Mouse (Mus musculus) hindbrain, embryonic 15.5 days (tissue): ENCODE results near the gene Myrf. TPM values are rescaled to one million over a fixed set of nuclear protein-coding genes. Genes with fewer than 3 reads are reported as not detected.
A peak's percentile ranks its signal among the peaks of the same experiment; 100 is the strongest.

ENCODE experiments used
- ATAC-seq: fragments of 200-750 bp; cut with Nextera tagmentation; 2 replicates; pipeline ENCODE4 v1.8.0; 2017; ENCODE audit warnings: low read depth, moderate number of reproducible peaks, moderate TSS enrichment; ENCODE audit not compliant: low FRiP score
- H3K27ac ChIP-seq: fragments of 300-500 bp; sonication (generic); replicated peaks from 2 replicates; pipeline ENCODE4 v1.5.1; 2015; ENCODE audit warnings: mild to moderate bottlenecking, inconsistent platforms
- H3K27me3 ChIP-seq: fragments of 300-500 bp; sonication (generic); 2 replicates; pipeline ENCODE4 v1.6.1; 2015; ENCODE audit warnings: control low read depth, inconsistent platforms
- H3K36me3 ChIP-seq: fragments of 300-500 bp; sonication (generic); 2 replicates; pipeline ENCODE4 v1.6.1; 2015; ENCODE audit warnings: control low read depth, inconsistent platforms
- H3K4me1 ChIP-seq: fragments of 300-500 bp; sonication (generic); replicated peaks from 2 replicates; pipeline ENCODE4 v1.6.1; 2015; ENCODE audit warnings: control low read depth, inconsistent platforms
- H3K4me2 ChIP-seq: fragments of 300-500 bp; sonication (generic); 2 replicates; pipeline ENCODE4 v1.6.1; 2015; ENCODE audit warnings: moderate library complexity, mild to moderate bottlenecking, inconsistent platforms
- H3K4me3 ChIP-seq: fragments of 300-500 bp; sonication (generic); 2 replicates; pipeline ENCODE4 v1.5.1; 2015; ENCODE audit warnings: mild to moderate bottlenecking, inconsistent platforms
- H3K9ac ChIP-seq: fragments of 300-500 bp; sonication (generic); 2 replicates; pipeline ENCODE4 v1.6.1; 2015; ENCODE audit warnings: inconsistent platforms
- H3K9me3 ChIP-seq: fragments of 300-500 bp; sonication (generic); 2 replicates; pipeline ENCODE4 v1.6.1; 2016; ENCODE audit warnings: control low read depth, inconsistent platforms
- WGBS: fragments of 180-500 bp; shearing (Covaris S2); methylation state at CpG from one replicate; pipeline ENCODE4 v1.1.7; 2015; 5-methylcytosine and 5-hydroxymethylcytosine counted together
- polyA plus RNA-seq: library from polyadenylated mRNA; unstranded; fragments of >200 nt; fragmentation: Nextera tagmentation; extraction: Ambion mirVana; gene quantifications from 2 replicates; pipeline ENCODE4 v1.2.1, GENCODE M21; 2015

The Myrf gene
- polyA plus RNA-seq, 1 experiment from 2014 or later: 0.92 TPM

- H3K27me3 ChIP-seq: no peaks in the 10 kb centered on the region
- H3K4me2 ChIP-seq: no peak overlapping the region
- no peak overlapping the region for H3K9ac ChIP-seq
- 79% methylated on average over 4 of the region's 4 CpGs for WGBS
- ATAC-seq: no peak
- H3K36me3 ChIP-seq: no peaks in the 10 kb centered on the region
- no peak overlapping the region for H3K27ac ChIP-seq
- no peak overlapping the region for H3K4me3 ChIP-seq
- no peaks in the 10 kb centered on the region for H3K9me3 ChIP-seq
- H3K4me1 ChIP-seq: peaks cover 3% of the 10 kb centered on the region; the same call in 1 of the 2 replicates
These were observed 17.0 kb downstream of the Myrf start for GRCm38 (mm10) chr19:10223561-10223960.

- no peaks in the 10 kb centered on the region for H3K27me3 ChIP-seq
- no peaks in the 10 kb centered on the region for H3K36me3 ChIP-seq
- no peak for ATAC-seq
- H3K9me3 ChIP-seq: no peaks in the 10 kb centered on the region
- no peak overlapping the region for H3K27ac ChIP-seq
- no peak overlapping the region for H3K4me2 ChIP-seq
- H3K4me3 ChIP-seq: no peak overlapping the region
- WGBS: 50% methylated on average over 8 of the region's 8 CpGs
- no peak overlapping the region for H3K9ac ChIP-seq
- H3K4me1 ChIP-seq: peaks cover 3% of the 10 kb centered on the region; the same call in 1 of the 2 replicates
These were observed 17.9 kb downstream of the Myrf start for GRCm38 (mm10) chr19:10222656-10223055.

- 63% methylated on average over 4 of the region's 4 CpGs for WGBS
- H3K4me2 ChIP-seq: no peak overlapping the region
- H3K4me3 ChIP-seq: no peak overlapping the region
- H3K36me3 ChIP-seq: no peaks in the 10 kb centered on the region
- H3K27me3 ChIP-seq: no peaks in the 10 kb centered on the region
- no peak overlapping the region for H3K9ac ChIP-seq
- no peaks in the 10 kb centered on the region for H3K9me3 ChIP-seq
- no peak overlapping the region for H3K27ac ChIP-seq
- peaks cover 3% of the 10 kb centered on the region; the same call in 1 of the 2 replicates for H3K4me1 ChIP-seq
- no peak for ATAC-seq
These were observed 19.0 kb downstream of the Myrf start for GRCm38 (mm10) chr19:10221585-10221984.

GRCm38 (mm10) chr19:10219593-10219992, 21.0 kb downstream of the Myrf start:
- no peak for ATAC-seq
- no peaks in the 10 kb centered on the region for H3K9me3 ChIP-seq
- H3K36me3 ChIP-seq: no peaks in the 10 kb centered on the region
- no peak overlapping the region for H3K27ac ChIP-seq
- H3K4me1 ChIP-seq: no peaks in the 10 kb centered on the region
- no peak overlapping the region for H3K4me3 ChIP-seq
- H3K9ac ChIP-seq: no peak overlapping the region
- no peak overlapping the region for H3K4me2 ChIP-seq
- no peaks in the 10 kb centered on the region for H3K27me3 ChIP-seq
- WGBS: 80% methylated on average over 6 of the region's 6 CpGs

GRCm38 (mm10) chr19:10219108-10219507, 21.4 kb downstream of the Myrf start:
- no peak; the same call in 1 of the 2 replicates for ATAC-seq
- no peaks in the 10 kb centered on the region for H3K36me3 ChIP-seq
- 38% methylated on average over 3 of the region's 3 CpGs for WGBS

GRCm38 (mm10) chr19:10216101-10216500, 24.4 kb downstream of the Myrf start:
- no peak for ATAC-seq
- no peak overlapping the region for H3K27ac ChIP-seq
- H3K36me3 ChIP-seq: peaks cover 7% of the 10 kb centered on the region; the same call in 1 of the 2 replicates
- no peak overlapping the region for H3K4me2 ChIP-seq
- no peak overlapping the region for H3K4me3 ChIP-seq
- H3K9me3 ChIP-seq: no peaks in the 10 kb centered on the region
- no peaks in the 10 kb centered on the region for H3K4me1 ChIP-seq
- H3K27me3 ChIP-seq: no peaks in the 10 kb centered on the region
- no peak overlapping the region for H3K9ac ChIP-seq
- WGBS: 85% methylated on average over 8 of the region's 8 CpGs

More at GRCm38 (mm10) chr19:10219108-10219507, 21.4 kb downstream of the Myrf start:
- no peak overlapping the region for H3K4me3 ChIP-seq
- no peaks in the 10 kb centered on the region for H3K9me3 ChIP-seq
- no peaks in the 10 kb centered on the region for H3K27me3 ChIP-seq
- no peak overlapping the region for H3K4me2 ChIP-seq
- no peak overlapping the region for H3K27ac ChIP-seq
- no peaks in the 10 kb centered on the region for H3K4me1 ChIP-seq
- H3K9ac ChIP-seq: no peak overlapping the region

GRCm38 (mm10) chr19:10213796-10214471, 26.6 kb downstream of the Myrf start:
- no peak overlapping the region for H3K27ac ChIP-seq
- ATAC-seq: no peak
- H3K36me3 ChIP-seq: peaks cover 19% of the 10 kb centered on the region; the same call in 1 of the 2 replicates
- no peak overlapping the region for H3K4me2 ChIP-seq
- no peak overlapping the region for H3K4me3 ChIP-seq
- H3K27me3 ChIP-seq: no peaks in the 10 kb centered on the region
- no peaks in the 10 kb centered on the region for H3K4me1 ChIP-seq
- no peak overlapping the region for H3K9ac ChIP-seq
- no peaks in the 10 kb centered on the region for H3K9me3 ChIP-seq
- WGBS: 90% methylated on average over 10 of the region's 10 CpGs

- peaks cover 35% of the 10 kb centered on the region for H3K36me3 ChIP-seq
These were observed 29.7 kb downstream of the Myrf start for GRCm38 (mm10) chr19:10210885-10211284.

GRCm38 (mm10) chr19:10208851-10209250, 31.7 kb downstream of the Myrf start:
- WGBS: 93% methylated on average over 3 of the region's 3 CpGs
- no peaks in the 10 kb centered on the region for H3K9me3 ChIP-seq
- H3K9ac ChIP-seq: no peak overlapping the region
- no peak overlapping the region for H3K4me2 ChIP-seq
- H3K4me3 ChIP-seq: no peak overlapping the region
- H3K4me1 ChIP-seq: peaks cover 7% of the 10 kb centered on the region
- no peak for ATAC-seq
- no peaks in the 10 kb centered on the region for H3K27me3 ChIP-seq
- peaks cover 35% of the 10 kb centered on the region for H3K36me3 ChIP-seq
- H3K27ac ChIP-seq: no peak overlapping the region

More at GRCm38 (mm10) chr19:10210885-10211284, 29.7 kb downstream of the Myrf start:
- Histone ChIP-seq H3K9ac (no peak overlapping the region), H3K4me3 (no peak overlapping the region), H3K9me3 (no peaks in the 10 kb centered on the region), H3K27me3 (no peaks in the 10 kb centered on the region), H3K4me2 (no peak overlapping the region), H3K27ac (no peak overlapping the region), H3K4me1 (no peaks in the 10 kb centered on the region)
- ATAC-seq: no peak
- WGBS: 92% methylated on average over 4 of the region's 4 CpGs

- H3K4me2 ChIP-seq: peak overlapping the region; percentile 82
- peaks cover 16% of the 10 kb centered on the region for H3K4me1 ChIP-seq
- no peak for ATAC-seq
- H3K27ac ChIP-seq: no peak overlapping the region
- no peaks in the 10 kb centered on the region for H3K9me3 ChIP-seq
- no peak overlapping the region for H3K9ac ChIP-seq
- WGBS: 75% methylated on average over 6 of the region's 6 CpGs
- H3K36me3 ChIP-seq: peaks cover 33% of the 10 kb centered on the region
- H3K27me3 ChIP-seq: no peaks in the 10 kb centered on the region
- peak overlapping the region; percentile 66; the same call in 1 of the 2 replicates for H3K4me3 ChIP-seq
These were observed 35.5 kb downstream of the Myrf start for GRCm38 (mm10) chr19:10205051-10205450.

- peaks cover 33% of the 10 kb centered on the region for H3K36me3 ChIP-seq
These were observed 35.9 kb downstream of the Myrf start for GRCm38 (mm10) chr19:10204616-10205001.

GRCm38 (mm10) chr19:10203848-10204615, 36.5 kb downstream of the Myrf start, which contains the start of the genes Tmem258 and Fen1:
Tmem258 (plus strand) TSS chr19:10204014.
Fen1 (minus strand) TSS chr19:10204169.
- H3K4me2 ChIP-seq: peak within 1 kb of the TSS; percentile 82
- H3K9ac ChIP-seq: peak within 1 kb of the TSS; percentile 75
- ATAC-seq: peak; percentile 92
- H3K27ac ChIP-seq: peak within 1 kb of the TSS; percentile 81
- H3K4me1 ChIP-seq: peaks cover 16% of the 10 kb centered on the region
- H3K27me3 ChIP-seq: no peaks in the 10 kb centered on the region
- H3K4me3 ChIP-seq: peak within 1 kb of the TSS; percentile 66
- peaks cover 27% of the 10 kb centered on the region for H3K36me3 ChIP-seq
- no peaks in the 10 kb centered on the region for H3K9me3 ChIP-seq
- WGBS: under 1% methylated on average over 40 of the region's 40 CpGs

More at GRCm38 (mm10) chr19:10204616-10205001, 35.9 kb downstream of the Myrf start:
- H3K4me1 ChIP-seq: peaks cover 16% of the 10 kb centered on the region
- peak overlapping the region; percentile 81 for H3K27ac ChIP-seq
- peak overlapping the region; percentile 75 for H3K9ac ChIP-seq
- peak; percentile 25; the same call in 1 of the 2 replicates for ATAC-seq
- H3K4me3 ChIP-seq: peak overlapping the region; percentile 66
- H3K9me3 ChIP-seq: no peaks in the 10 kb centered on the region
- WGBS: 1% methylated on average over 5 of the region's 5 CpGs
- H3K27me3 ChIP-seq: no peaks in the 10 kb centered on the region
- H3K4me2 ChIP-seq: peak overlapping the region; percentile 82
